Mouse (Mus musculus) bone marrow macrophage, adult 2 months (primary cell): Measurements from ENCODE around the gene Klf9. TPM values are rescaled to one million over a fixed set of nuclear protein-coding genes. Genes with fewer than 3 reads are reported as not detected.
"Not testable (repeated sequence)": the region's sequence is repeated elsewhere in the genome, so short reads cannot be mapped to it uniquely, and the experiment has no call there.

Experiments used
- H3K27ac ChIP-seq: 2 replicates; pipeline ENCODE4 v1.5.1; 2012; ENCODE audit warnings: low read depth, low read length; ENCODE audit not compliant: insufficient read depth
- H3K4me1 ChIP-seq: 2 replicates; pipeline ENCODE4 v1.6.1; 2012; ENCODE audit warnings: low read length; ENCODE audit not compliant: control insufficient read depth, insufficient read depth
- H3K4me3 ChIP-seq: 2 replicates; pipeline ENCODE4 v1.5.1; 2012; ENCODE audit warnings: mild to moderate bottlenecking, low read length, moderate library complexity; ENCODE audit not compliant: insufficient read depth
- CTCF ChIP-seq: IDR thresholded peaks from 2 replicates; pipeline ENCODE4 v1.5.1; 2012; ENCODE audit warnings: low read depth, mild to moderate bottlenecking, low read length, moderate library complexity
- POLR2A ChIP-seq: IDR thresholded peaks from 2 replicates; pipeline ENCODE4 v1.6.1; 2012; ENCODE audit warnings: mild to moderate bottlenecking, low read depth, low read length, borderline replicate concordance
- polyA plus RNA-seq: library from polyadenylated mRNA; stranded (reverse); fragments of >200 nt; gene quantifications from 2 replicates; pipeline ENCODE4 v1.2.4, GENCODE M21; 2012; ENCODE audit not compliant: missing spikeins, insufficient read depth, insufficient read length

Klf9 gene
- polyA plus RNA-seq, 1 experiment, result 6.8 TPM

DNA sequence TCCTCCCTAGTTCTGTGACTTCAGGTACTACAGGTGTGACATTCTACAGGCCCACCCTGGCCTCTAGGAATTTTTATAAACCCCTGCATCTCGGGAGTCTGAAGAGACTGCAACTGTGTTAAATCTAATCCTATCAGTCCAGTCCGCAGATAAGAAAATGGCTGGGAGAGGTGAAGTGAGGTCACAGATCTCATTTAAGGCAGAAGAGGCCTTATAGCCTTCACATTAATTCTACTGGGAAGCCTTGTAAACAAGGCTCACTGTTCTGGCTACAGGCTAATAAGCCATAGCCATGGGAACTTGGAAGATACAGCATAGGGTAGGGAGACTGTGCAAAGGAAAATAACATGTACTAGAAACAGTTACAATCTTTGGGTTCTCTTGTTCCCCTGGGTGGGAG, 3.7 kb upstream of the Klf9 start:
- TF ChIP-seq CTCF (no peak), POLR2A (no peak)
- peaks cover 27% of the 10 kb centered on the region for H3K4me1 ChIP-seq
- H3K4me3 ChIP-seq, result no peak overlapping the region
- no peak overlapping the region for H3K27ac ChIP-seq

DNA sequence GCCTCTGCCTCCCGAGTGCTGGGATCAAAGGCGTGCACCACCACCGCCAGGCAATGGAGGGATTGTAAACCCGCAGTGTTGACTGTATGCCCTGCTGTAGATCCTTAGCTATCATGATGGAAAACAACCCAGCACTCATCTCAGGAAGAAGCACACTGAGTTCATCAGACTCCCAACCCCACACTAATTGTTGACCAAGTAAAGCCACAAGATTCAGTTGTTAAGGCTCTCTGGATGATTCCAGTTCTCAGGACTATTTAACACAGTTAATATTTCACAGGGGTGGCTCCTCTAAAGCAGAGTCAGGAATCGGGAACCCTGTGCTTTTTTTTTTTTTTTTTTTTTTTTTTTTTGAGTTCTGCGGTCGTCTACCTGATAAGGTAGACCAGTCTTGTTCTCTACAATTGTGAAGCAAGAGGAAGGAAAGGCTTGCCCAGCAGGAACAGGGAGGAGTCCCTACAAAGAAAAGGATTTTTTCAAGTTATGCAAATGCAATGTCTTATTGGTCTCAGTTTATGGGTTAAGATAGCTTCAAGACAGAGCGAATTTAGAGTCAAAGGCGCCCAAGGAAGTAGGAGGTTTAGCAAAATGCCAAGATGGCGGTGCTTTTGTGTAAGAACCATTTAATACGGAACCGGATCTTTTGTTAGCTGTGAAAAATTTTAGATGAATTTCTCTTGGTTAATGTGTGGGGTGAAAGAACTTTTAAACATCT, 1.1 kb upstream of the Klf9 start:
- peak overlapping the region; percentile 85 for H3K4me3 ChIP-seq
- peak overlapping the region; percentile 79 for H3K27ac ChIP-seq
- TF ChIP-seq POLR2A, result no peak
- TF ChIP-seq CTCF, result no peak
- peaks cover 34% of the 10 kb centered on the region for H3K4me1 ChIP-seq

DNA sequence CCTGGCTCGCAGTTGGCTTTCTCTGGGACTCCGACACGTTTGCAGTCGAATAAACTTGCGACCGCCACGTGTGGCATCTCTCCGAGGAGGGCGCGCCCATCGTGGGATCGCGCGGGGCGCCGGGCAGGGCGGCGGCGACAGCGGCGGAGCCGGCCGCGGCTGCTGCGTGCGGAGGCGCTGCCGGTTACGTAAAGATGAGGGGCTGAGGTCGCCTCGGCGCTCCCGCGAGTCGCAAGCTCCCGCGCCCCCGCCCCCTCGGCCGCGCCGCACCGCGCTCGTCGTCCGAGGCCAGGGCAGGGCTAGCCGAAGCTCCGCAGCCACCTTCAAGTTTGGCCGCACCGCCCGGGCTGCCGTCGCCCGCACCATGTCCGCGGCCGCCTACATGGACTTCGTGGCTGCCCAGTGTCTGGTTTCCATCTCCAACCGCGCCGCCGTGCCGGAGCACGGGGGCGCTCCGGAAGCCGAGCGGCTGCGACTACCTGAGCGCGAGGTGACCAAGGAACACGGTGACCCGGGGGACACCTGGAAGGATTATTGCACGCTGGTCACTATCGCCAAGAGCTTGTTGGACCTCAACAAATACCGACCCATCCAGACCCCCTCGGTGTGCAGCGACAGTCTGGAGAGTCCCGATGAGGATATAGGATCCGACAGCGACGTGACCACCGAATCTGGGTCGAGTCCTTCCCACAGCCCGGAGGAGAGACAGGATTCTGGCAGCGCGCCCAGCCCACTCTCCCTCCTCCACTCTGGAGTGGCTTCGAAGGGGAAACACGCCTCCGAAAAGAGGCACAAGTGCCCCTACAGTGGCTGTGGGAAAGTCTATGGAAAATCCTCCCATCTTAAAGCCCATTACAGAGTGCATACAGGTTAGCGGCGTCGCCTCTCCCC, 610 bp downstream of the Klf9 start:
- H3K4me3 ChIP-seq, result peak overlapping the region; percentile 85
- TF ChIP-seq POLR2A, result no peak
- no peak for TF ChIP-seq CTCF
- peak overlapping the region; percentile 81 for H3K27ac ChIP-seq
- H3K4me1 ChIP-seq, result peaks cover 37% of the 10 kb centered on the region

DNA sequence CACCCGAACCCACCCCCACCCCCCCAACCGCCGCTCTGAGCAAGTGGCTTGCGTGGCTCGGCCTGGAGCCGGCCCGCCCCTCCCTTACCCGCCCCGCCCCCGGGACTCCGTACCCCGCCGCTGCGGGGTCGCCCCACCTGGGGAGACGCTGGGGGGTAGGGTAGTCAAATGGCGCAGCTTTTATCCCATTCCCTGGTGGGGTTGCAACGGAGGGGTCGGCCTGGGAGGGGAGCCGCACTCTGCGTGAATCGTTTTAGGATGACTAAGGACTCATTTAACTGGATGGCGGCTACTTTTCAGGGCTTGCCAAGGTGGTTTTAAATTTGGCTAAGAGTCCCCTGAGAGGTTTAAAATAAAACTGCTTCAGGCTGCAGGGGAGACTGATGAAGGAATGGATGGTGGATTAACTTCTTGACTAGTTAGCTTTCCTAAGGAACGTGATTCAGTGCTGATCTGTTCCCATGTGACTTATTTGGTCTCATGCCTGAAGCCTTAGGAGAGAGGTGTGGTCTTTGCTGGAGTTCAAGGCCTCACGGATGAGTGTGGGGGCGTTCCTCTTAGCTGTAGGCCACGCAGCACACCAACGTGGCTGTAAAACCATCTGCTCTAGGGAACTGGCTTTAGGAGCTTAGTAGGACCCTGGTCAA, 1.5 kb downstream of the Klf9 start:
- H3K4me3 ChIP-seq, result peak overlapping the region; percentile 85
- TF ChIP-seq POLR2A, result no peak
- no peak for TF ChIP-seq CTCF
- H3K4me1 ChIP-seq, result peaks cover 40% of the 10 kb centered on the region
- H3K27ac ChIP-seq, result peak overlapping the region; percentile 32

DNA sequence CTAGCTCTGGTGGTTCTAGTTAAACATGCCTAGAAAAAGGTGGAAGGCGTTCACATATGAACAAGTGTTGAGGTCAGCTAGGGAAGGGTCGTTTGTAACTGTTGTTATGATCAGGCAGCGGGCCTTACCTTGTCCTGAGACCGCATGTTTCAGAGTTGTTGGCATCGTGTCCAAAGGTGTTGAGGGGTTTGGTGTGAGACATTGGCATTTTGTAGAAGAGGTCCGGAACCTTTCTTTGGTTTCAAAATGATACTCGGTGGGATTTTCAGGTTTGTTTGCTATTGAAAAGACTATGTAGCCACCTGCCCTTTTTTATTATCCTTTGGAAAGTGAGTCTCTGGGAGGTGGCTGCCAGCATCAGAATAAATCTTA, 2.0 kb downstream of the Klf9 start:
- TF ChIP-seq CTCF, result no peak
- TF ChIP-seq POLR2A, result no peak
- H3K4me3 ChIP-seq, result peak overlapping the region; percentile 85
- 0 out of 2 replicates have a peak overlapping the region, but pooled peaks have one; percentile 1 for H3K27ac ChIP-seq
- H3K4me1 ChIP-seq, result peaks cover 42% of the 10 kb centered on the region

DNA sequence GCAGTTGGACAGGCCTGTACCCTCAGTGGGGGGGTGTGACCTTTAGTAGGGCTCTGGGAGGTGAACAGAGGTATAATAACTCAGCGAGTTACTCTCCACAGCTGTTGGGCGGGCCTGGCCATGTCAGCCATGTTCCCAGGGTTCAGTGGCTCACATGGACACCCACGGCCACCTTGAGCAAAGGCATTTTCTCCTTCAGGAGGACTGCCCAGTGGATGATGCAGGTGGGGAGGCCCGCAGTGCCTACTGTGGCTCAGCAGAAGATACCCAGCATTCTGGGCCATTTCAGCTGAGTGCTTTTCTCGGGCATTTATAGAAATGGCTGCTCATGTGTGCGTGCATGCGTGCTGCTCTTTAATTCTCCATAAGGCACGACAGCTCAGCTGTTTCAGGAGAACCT, 2.5 kb downstream of the Klf9 start:
- Histone ChIP-seq H3K27ac (no peak overlapping the region), H3K4me1 (peaks cover 42% of the 10 kb centered on the region), H3K4me3 (peak overlapping the region; percentile 85)
- TF ChIP-seq CTCF, result no peak
- no peak for TF ChIP-seq POLR2A

DNA sequence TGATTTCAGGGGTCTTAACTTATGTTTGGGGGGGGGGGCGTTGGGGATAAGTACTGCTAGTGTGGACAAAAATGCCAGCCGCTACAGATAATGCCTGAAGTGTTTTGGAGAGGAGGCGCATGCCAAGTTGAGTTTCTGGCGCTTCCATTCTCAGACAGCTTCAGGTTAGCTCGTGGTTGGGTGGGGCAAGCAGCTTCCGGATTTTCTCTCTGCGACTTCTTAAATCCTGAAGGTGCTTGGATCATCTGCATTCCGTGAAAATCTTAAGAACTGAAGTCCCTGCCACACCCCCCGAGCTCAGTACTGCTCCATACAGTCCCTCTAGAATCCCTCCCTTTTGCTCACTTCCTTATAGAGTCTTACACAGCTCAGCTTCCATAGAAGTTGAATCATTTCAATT, 3.0 kb downstream of the Klf9 start:
- no peak for TF ChIP-seq CTCF
- Histone ChIP-seq H3K4me1 (peaks cover 42% of the 10 kb centered on the region), H3K27ac (no peak overlapping the region), H3K4me3 (no peak overlapping the region)

DNA sequence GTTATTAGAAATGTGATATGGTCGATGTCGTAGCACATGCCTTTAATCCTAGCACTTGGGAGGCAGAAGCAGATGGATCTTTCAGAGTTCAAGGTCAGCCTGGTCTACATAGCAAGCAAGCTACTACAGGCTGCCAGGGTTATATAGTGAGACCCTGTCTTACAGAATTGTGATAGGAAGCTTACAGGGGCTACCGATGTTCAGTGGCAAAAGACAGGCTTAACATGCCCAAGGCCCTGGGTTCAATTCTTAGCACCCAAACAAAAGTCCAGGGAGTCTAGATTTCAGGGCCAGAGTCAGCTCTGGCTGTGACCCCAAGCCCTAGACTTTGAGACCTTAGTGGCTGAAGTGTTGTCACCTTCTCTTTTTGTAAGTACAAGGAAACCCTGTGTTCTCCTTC, 4.1 kb downstream of the Klf9 start:
- TF ChIP-seq POLR2A, result no peak
- no peak for TF ChIP-seq CTCF
- peaks cover 41% of the 10 kb centered on the region for H3K4me1 ChIP-seq
- H3K4me3 ChIP-seq, result no peak overlapping the region
- no peak overlapping the region for H3K27ac ChIP-seq

DNA sequence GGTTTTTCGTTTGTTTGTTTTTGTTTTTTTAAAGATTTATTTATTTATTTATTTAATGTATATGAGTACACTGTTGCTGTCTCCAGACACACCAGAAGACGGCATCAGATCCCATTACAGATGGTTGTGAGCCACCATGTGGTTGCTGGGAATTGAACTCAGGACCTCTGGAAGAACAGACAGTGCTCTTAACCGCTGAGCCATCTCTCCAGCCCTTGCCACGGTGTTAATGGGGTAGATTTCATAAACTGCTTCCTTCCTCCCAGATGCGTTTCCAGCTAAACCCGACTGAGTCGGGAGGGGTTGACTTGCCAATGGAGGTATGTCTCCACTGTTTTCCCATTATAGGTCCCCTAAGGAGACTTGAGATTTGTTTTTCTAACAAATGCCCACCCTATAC, 4.5 kb downstream of the Klf9 start:
- peaks cover 43% of the 10 kb centered on the region for H3K4me1 ChIP-seq
- H3K4me3 ChIP-seq, H3K27ac ChIP-seq: not testable (repeated sequence)

DNA sequence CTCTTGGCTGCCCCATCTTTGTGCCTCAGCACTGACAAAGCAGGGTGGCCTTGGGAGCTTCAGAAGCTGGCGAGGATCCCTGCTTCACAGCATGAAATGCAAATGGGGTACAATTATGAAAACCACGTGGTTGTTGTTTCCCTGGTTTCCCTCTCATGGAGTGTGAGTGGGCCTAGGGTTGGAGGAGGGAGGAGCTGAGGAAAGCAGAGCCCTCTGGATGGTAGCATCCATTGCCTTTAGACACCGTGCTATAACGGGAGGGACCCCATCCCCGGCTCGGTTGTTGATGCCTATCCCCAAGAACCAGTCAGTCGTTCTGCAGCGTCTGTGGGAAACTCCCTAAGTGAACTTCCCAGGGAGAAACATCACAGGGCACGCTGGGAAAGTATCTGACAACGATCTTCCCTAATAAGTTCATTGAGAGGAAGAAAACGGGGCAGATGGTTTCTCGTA, 5.4 kb downstream of the Klf9 start:
- Histone ChIP-seq H3K27ac (no peak overlapping the region), H3K4me3 (no peak overlapping the region), H3K4me1 (peaks cover 50% of the 10 kb centered on the region)
- TF ChIP-seq POLR2A (no peak), CTCF (no peak)
